Comparison of ENCODE assay signal across 27 mouse cellular contexts in genomic region chr14:79671008-79671407, GRCm38 (mm10). TPM values are rescaled to one million over a fixed set of nuclear protein-coding genes. Genes with fewer than 3 reads are reported as not detected.
"Had no signal": no experiment of that assay in that cellular context is flagged by ENCODE, and none has a peak within 500 bp of the region (broad histone marks: within the 10 kb centered on the region; RNA-seq: fewer than 3 reads in every experiment).

No protein-coding gene starts in this region.

- H3K4me1 ChIP-seq: intestine, embryonic 15.5 days; liver, embryonic 12.5 days had no signal

- DNase-seq: gastrocnemius, postnatal 10 days; gastrocnemius, postnatal 25 days; heart, adult 18-20 months; heart, postnatal 14 days; heart, postnatal 36 days; kidney, adult 18-20 months; kidney, adult 8-10 months; kidney, postnatal 10 days; kidney, postnatal 25 days; kidney, postnatal 4 days had no signal

- H3K27ac ChIP-seq: heart, embryonic 13.5 days; heart, embryonic 15.5 days; hindbrain, embryonic 12.5 days; hindbrain, embryonic 14.5 days; intestine, embryonic 15.5 days; layer of hippocampus, adult 2 months; left cerebral cortex, adult 2 months; limb, embryonic 10.5 days; limb, embryonic 12.5 days; liver, embryonic 12.5 days; liver, embryonic 14.5 days had no signal

- H3K36me3 ChIP-seq: heart, embryonic 13.5 days; heart, embryonic 15.5 days; hindbrain, embryonic 10.5 days; hindbrain, embryonic 12.5 days; intestine, embryonic 15.5 days; limb, embryonic 10.5 days; limb, embryonic 12.5 days; liver, embryonic 12.5 days had no signal

- H3K9me3 ChIP-seq: heart, embryonic 13.5 days; heart, embryonic 15.5 days; hindbrain, embryonic 10.5 days; hindbrain, embryonic 12.5 days; intestine, embryonic 15.5 days; limb, embryonic 10.5 days; limb, embryonic 12.5 days; liver, embryonic 12.5 days had no signal

- H3K9ac ChIP-seq: heart, embryonic 13.5 days; heart, embryonic 15.5 days; hindbrain, embryonic 12.5 days; hindbrain, embryonic 14.5 days; intestine, embryonic 15.5 days; limb, embryonic 12.5 days; liver, embryonic 12.5 days; liver, embryonic 14.5 days had no signal

- H3K4me3 ChIP-seq: heart, embryonic 13.5 days; heart, embryonic 15.5 days; hindbrain, embryonic 10.5 days; hindbrain, embryonic 12.5 days; intestine, embryonic 15.5 days; layer of hippocampus, adult 2 months; left cerebral cortex, adult 2 months; limb, embryonic 10.5 days; limb, embryonic 12.5 days; liver, embryonic 12.5 days had no signal

- ATAC-seq: hindbrain, embryonic 16.5 days; inflammation-experienced regulatory T-cells, adult 6 months; intestine, embryonic 15.5 days; intestine, postnatal 0 days; liver, embryonic 12.5 days had no signal

- H3K4me2 ChIP-seq: heart, embryonic 11.5 days; heart, embryonic 13.5 days; heart, embryonic 15.5 days; hindbrain, embryonic 12.5 days; hindbrain, embryonic 14.5 days; intestine, embryonic 15.5 days; limb, embryonic 12.5 days; liver, embryonic 12.5 days had no signal

- H3K27me3 ChIP-seq: heart, embryonic 13.5 days; heart, embryonic 15.5 days; hindbrain, embryonic 12.5 days; intestine, embryonic 15.5 days; limb, embryonic 12.5 days; liver, embryonic 12.5 days had no signal

RNA-seq across cellular contexts. Expression of gene Cnmd, which starts 9.0 kb away (rescaled TPM):
- total RNA-seq: granulocyte monocyte progenitor cell, adult 5-6 weeks had no signal
- polyA plus RNA-seq: inflammation-experienced regulatory T-cells, adult 6 months; liver, embryonic 12.5 days had no signal
